Mouse (Mus musculus) heart, adult 10 weeks (tissue): ENCODE results near the gene Wnt2b. TPM values are rescaled to one million over a fixed set of nuclear protein-coding genes. Genes with fewer than 3 reads are reported as not detected.

Experiments used
- polyA plus RNA-seq: library from polyadenylated mRNA; stranded (reverse); fragments of 350-450 nt; fragmentation: Illumina TruSeq; extraction: RNeasy Lipid Tissue Mini Kit (QIAGEN cat#74804); gene quantifications from one replicate; pipeline ENCODE4 v1.2.3, GENCODE M21; 2014; ENCODE audit warnings: low read depth, low replicate concordance

Wnt2b gene
- polyA plus RNA-seq = 0.68 TPM

GRCm38 (mm10) chr3:104961066-104962059, at the start of gene Wnt2b:
Gene Wnt2b (minus strand): TSS chr3:104961921.

Other genes with a start within 250 kb of the Wnt2b start
- gene Ppm1j, start 180.9 kb downstream of the Wnt2b start, polyA plus RNA-seq = 28.9 TPM
- gene Fam19a3, start 180.1 kb downstream of the Wnt2b start, polyA plus RNA-seq = 3.2 TPM
- 75.4 TPM for gene Rhoc, start 173.5 kb downstream of the Wnt2b start, polyA plus RNA-seq
- 5.5 TPM for gene Mov10, start 143.4 kb downstream of the Wnt2b start, polyA plus RNA-seq
- gene St7l, start 97.9 kb downstream of the Wnt2b start, polyA plus RNA-seq = 13.0 TPM
- gene Capza1, start 97.4 kb downstream of the Wnt2b start, polyA plus RNA-seq = 41.9 TPM
- gene Cttnbp2nl, start 91.2 kb upstream of the Wnt2b start, polyA plus RNA-seq = 11.5 TPM
- gene 4930564D02Rik, start 104.9 kb upstream of the Wnt2b start, polyA plus RNA-seq = not detected